Mouse (Mus musculus) inflammation-experienced regulatory T-cells, adult 6 months (primary cell): ENCODE measurements around the gene Gatc. TPM values are rescaled to one million over a fixed set of nuclear protein-coding genes. Genes with fewer than 3 reads are reported as not detected.

Experiments
- polyA plus RNA-seq, 3 experiments: library from polyadenylated mRNA; unstranded; fragments of 100-300 nt; shearing (Covaris generic); gene quantifications; one replicate each; pipeline ENCODE4 v1.2.1; 2017

Gene Gatc
- polyA plus RNA-seq, 3 experiments from 2014 or later = 10.7 to 12.5 (median 11.3) TPM

Other genes starting within 250 kb of the Gatc start
- 10 to 100 TPM; 14.8 to 23.2 (median 18.5) TPM for gene Gm10401, start 242.9 kb downstream of the Gatc start, polyA plus RNA-seq
- gene Acads, start 221.8 kb downstream of the Gatc start, polyA plus RNA-seq = 10 to 100 TPM; 11.3 to 20.2 (median 18.8) TPM
- 10 to 100 TPM; 15.9 to 27.8 (median 21.3) TPM for gene Unc119b, start 206.2 kb downstream of the Gatc start, polyA plus RNA-seq
- 10 to 100 TPM; 25.5 to 32.7 (median 30.3) TPM for gene Mlec, start 183.0 kb downstream of the Gatc start, polyA plus RNA-seq
- not detected for gene Cabp1, start 146.8 kb downstream of the Gatc start, polyA plus RNA-seq
- gene Pop5, start 105.3 kb downstream of the Gatc start, polyA plus RNA-seq = 100 to 1,000 TPM; 116 to 141 (median 122) TPM
- 10 to 100 TPM; 29.8 to 37.7 (median 35.6) TPM for gene Rnf10, start 68.3 kb downstream of the Gatc start, polyA plus RNA-seq
- gene Coq5, start 61.5 kb downstream of the Gatc start, polyA plus RNA-seq = 10 to 100 TPM; 26.0 to 35.4 (median 31.6) TPM
- gene Dynll1, start 40.2 kb downstream of the Gatc start, polyA plus RNA-seq = 100 to 1,000 TPM; 360 to 571 (median 381) TPM
- gene Srsf9, start 14.0 kb downstream of the Gatc start, polyA plus RNA-seq = 10 to 100 TPM; 15.7 to 26.8 (median 26.5) TPM
- 10 to 100 TPM; 40.3 to 56.5 (median 51.5) TPM for gene Triap1, start within 50 bp of the Gatc start, polyA plus RNA-seq
- gene Cox6a1, start 7.8 kb upstream of the Gatc start, polyA plus RNA-seq = 100 to 1,000 TPM; 550 to 644 (median 560) TPM
- gene Msi1, start 88.4 kb upstream of the Gatc start, polyA plus RNA-seq = not detected
- gene Pla2g1b, start 125.1 kb upstream of the Gatc start, polyA plus RNA-seq = not detected
- 10 to 100 TPM; 12.0 to 18.5 (median 14.8) TPM for gene Sirt4, start 143.5 kb upstream of the Gatc start, polyA plus RNA-seq
- gene Pxn, start 165.5 kb upstream of the Gatc start, polyA plus RNA-seq = 10 to 100 TPM; 13.7 to 22.1 (median 16.7) TPM
- gene Rplp0, start 218.3 kb upstream of the Gatc start, polyA plus RNA-seq = 1,000 to 10,000 TPM; 3,093 to 3,894 (median 3,885) TPM
- 10 to 100 TPM; 24.7 to 36.4 (median 28.6) TPM for gene Gcn1l1, start 224.1 kb upstream of the Gatc start, polyA plus RNA-seq